Mouse (Mus musculus) brown adipose tissue, adult 24 weeks (tissue): Measurements from ENCODE around the gene Sema4b. TPM values are rescaled to one million over a fixed set of nuclear protein-coding genes. Genes with fewer than 3 reads are reported as not detected.
A peak's percentile ranks its signal among the peaks of the same experiment; 100 is the strongest.

Experiments used
- H3K27ac ChIP-seq: fragments of 200-500 bp; replicated peaks from 2 replicates; pipeline ENCODE4 v1.5.1; 2012; ENCODE audit warnings: low read depth, mild to moderate bottlenecking, low read length
- H3K4me1 ChIP-seq: fragments of 200-500 bp; 2 replicates; pipeline ENCODE4 v1.6.1; 2012; ENCODE audit warnings: low read length, mixed read lengths; ENCODE audit not compliant: control insufficient read depth, insufficient read depth, insufficient read length
- H3K4me3 ChIP-seq: fragments of 200-500 bp; 2 replicates; pipeline ENCODE4 v1.5.1; 2012; ENCODE audit warnings: low read depth, mild to moderate bottlenecking, low read length, moderate library complexity; ENCODE audit not compliant: insufficient read depth
- polyA plus RNA-seq: library from polyadenylated mRNA; stranded (reverse); fragments of >200 nt; gene quantifications from 2 replicates; pipeline ENCODE4 v1.2.4, GENCODE M21; 2012; ENCODE audit not compliant: missing spikeins, insufficient read depth, insufficient read length

The Sema4b gene
- polyA plus RNA-seq, 1 experiment: 15.1 TPM

DNA sequence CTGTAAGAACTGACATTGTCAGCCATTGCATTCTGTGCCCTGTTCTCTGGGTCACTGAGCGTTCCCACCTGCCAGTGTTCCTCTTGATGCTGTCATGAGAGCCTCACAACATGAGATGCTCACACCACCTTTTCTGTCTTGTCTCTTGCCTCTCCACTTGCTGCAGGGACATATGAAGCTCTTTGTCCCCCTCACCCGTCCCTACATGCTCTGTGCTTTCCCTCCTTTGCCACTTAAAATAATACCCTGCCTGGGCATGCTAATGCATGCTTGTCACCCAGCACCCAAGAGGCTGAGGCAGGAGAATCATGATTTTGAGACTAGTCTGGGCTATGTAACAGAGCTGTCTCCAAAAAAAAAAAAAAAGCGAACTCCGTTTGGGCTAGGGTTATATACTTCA is 24.3 kb downstream of the Sema4b start:
- Histone ChIP-seq H3K4me1 (peaks cover 30% of the 10 kb centered on the region), H3K4me3 (no peak overlapping the region), H3K27ac (no peak overlapping the region)

GRCm38 (mm10) chr7:80213604-80214003 is 27.0 kb downstream of the Sema4b start:
- Histone ChIP-seq H3K4me1 (peaks cover 8% of the 10 kb centered on the region), H3K27ac (no peak overlapping the region)

DNA sequence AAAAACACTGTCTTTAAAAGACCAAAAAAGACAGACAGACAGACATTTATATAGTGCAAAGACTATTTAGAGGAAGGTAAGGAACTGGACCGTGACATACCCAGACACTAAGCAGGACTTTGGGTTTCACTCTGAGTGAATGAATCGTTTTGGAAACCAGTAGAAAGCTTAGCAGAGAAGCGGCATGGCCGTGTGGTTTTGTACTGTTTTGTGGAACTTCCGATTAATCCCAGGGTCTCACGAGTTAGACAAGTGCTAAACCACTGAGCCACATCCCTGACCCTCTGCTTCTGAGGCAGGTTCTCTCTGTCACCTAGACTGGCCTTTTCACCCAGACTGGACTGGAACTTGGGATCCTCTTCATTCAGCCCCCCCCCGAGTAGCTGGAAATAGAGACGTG is 27.8 kb downstream of the Sema4b start:
- H3K4me3 ChIP-seq: no peak overlapping the region
- no peaks in the 10 kb centered on the region; the same call in 1 of the 2 replicates for H3K4me1 ChIP-seq
- no peak overlapping the region for H3K27ac ChIP-seq

More at GRCm38 (mm10) chr7:80213604-80214003, 27.0 kb downstream of the Sema4b start:
- H3K4me3 ChIP-seq: no peak overlapping the region

DNA sequence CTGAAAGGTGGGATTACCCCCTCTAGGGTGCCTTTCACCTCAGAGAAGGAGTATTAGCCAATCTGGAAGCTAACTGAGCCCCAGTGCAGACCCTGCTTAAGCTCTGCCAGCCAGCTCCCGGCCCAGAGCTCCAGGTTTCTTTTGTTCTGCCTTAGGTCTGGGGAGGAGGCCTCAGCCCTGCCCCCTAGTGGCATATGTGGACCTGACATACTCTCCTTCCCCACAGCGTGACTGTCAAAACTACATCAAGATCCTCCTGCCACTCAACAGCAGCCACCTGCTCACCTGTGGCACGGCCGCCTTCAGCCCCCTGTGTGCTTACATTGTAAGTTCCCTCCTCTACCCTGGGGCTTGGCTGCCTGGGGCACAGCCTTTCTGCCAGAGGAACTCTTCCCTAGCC is 28.8 kb downstream of the Sema4b start:
- no peak overlapping the region for H3K4me3 ChIP-seq
- H3K4me1 ChIP-seq: no peaks in the 10 kb centered on the region; the same call in 1 of the 2 replicates
- no peak overlapping the region for H3K27ac ChIP-seq

GRCm38 (mm10) chr7:80216566-80216965 is 29.9 kb downstream of the Sema4b start:
- H3K4me3 ChIP-seq: no peak overlapping the region
- H3K4me1 ChIP-seq: no peaks in the 10 kb centered on the region; the same call in 1 of the 2 replicates
- H3K27ac ChIP-seq: no peak overlapping the region

DNA sequence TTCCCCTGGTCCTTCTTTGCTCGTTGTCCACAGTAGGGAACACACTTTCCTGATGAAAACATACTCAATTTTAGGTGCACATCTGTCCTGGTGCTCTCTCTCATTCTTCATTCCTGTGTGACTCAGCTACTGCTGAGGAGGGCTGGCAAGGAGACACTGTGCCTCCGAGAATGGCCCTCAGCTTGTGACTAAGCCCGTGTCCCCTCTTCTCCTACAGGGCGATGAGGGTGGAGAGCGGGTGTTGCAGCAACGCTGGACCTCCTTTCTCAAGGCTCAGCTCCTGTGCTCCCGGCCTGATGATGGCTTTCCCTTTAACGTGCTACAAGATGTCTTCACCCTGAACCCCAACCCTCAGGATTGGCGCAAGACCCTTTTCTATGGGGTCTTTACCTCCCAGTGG is 32.0 kb downstream of the Sema4b start:
- Histone ChIP-seq H3K4me1 (no peaks in the 10 kb centered on the region; the same call in 1 of the 2 replicates), H3K4me3 (no peak overlapping the region), H3K27ac (no peak overlapping the region)

DNA sequence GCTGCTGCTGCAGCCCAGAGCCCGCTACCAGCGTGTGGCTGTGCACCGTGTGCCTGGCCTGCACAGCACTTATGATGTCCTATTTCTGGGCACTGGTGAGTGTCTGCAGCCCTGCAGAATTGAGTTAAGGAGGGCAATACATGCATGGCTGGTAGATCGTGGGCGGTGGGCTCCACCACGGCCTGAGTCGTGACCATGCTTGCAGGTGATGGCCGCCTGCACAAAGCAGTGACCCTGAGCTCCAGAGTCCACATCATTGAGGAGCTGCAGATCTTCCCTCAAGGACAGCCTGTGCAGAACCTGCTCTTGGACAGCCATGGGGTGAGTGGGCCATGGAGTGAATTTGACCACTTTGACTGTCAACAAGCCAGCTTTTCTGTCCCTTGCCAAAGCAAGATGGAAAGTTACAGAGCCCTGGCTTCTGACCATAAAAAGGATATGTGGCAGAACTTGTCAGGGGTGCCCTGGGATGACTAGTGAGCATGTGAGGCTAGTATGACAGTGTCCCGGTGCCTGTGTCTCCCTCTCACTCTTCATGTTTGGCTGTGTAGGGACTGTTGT is 33.7 kb downstream of the Sema4b start:
- Histone ChIP-seq H3K4me3 (no peak overlapping the region), H3K4me1 (no peaks in the 10 kb centered on the region; the same call in 1 of the 2 replicates), H3K27ac (no peak overlapping the region)

DNA sequence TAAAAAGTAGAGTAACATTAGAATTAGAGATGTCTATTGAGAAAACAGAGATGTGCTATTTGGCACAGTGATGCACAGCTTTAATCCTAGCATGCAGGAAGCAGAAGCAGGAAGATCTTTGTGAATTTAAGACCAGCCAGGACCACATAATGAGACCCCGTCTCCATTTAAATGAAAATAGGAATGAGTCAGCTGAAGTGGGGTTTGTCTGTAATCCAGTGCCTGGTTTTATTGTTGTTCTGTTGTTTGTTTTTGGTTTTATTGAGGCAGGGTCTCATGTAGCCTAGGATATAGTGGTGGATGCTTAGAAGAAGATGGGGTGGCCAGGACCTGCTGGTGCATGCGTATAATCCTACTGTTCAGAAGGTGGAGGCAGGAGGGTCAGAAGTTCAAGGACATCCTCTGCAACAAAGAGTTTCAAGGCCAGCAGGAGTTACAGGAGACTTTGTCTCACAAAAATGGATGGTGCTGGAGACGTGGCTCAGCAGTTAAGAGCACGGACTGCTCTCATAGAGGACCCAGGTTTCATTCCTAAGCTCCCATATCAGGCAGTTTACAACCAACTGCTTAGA is 34.6 kb downstream of the Sema4b start:
- Histone ChIP-seq H3K4me3 (no peak overlapping the region), H3K4me1 (no peaks in the 10 kb centered on the region; the same call in 1 of the 2 replicates), H3K27ac (no peak overlapping the region)

DNA sequence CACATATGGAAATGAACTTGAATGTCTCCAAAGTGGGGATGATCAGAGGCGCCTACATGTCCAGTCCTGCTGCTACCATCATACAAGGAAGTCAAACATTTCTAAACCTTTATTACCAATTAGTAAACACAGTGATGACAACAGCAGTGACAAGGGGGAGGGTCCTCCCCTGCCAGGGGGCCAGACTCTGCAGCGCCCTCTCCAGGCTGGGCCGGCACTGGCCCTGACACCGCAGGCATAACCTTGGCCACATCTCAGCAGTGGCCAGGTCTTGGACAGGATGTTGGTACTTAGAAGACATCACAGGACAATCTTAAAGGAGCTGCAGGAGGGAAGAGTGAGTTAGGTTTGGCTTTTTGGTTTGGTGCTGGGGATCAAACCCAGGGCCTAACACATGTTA is 40.4 kb downstream of the Sema4b start:
- H3K4me1 ChIP-seq: no peaks in the 10 kb centered on the region
- H3K4me3 ChIP-seq: no peak overlapping the region
- H3K27ac ChIP-seq: no peak overlapping the region

- Histone ChIP-seq H3K27ac (no peak overlapping the region), H3K4me3 (no peak overlapping the region), H3K4me1 (0 out of 2 replicates have a peak, but pooled peaks cover 2% of the 10 kb centered on the region)
Measured at GRCm38 (mm10) chr7:80230196-80230595, 43.6 kb downstream of the Sema4b start.

DNA sequence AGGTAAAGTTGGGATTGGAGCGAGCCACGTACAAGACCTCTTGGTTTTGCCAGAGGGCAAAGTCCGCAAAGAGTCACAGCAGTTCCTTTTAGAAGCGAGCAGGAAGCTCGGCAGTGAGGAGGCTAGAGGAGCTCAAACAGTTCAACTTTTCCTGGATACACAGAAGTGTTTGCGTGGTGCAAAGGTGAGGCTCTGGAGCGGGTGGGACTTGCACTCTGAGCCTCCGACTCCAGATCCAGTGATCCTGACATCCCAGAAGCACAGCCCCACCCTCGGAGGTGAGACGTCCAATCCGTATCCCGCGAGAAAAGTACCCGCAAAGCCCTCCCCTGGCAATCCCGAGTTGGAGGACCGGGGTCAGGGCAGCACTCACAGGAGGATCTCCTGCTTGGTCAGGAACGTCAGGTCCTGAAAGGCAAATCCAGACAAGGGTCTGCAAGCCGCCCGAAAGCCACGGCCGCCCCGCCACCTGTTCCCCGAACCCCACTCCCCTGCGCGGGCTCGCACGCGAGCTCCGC is 45.4 kb downstream of the Sema4b start:
- Histone ChIP-seq H3K4me1 (0 out of 2 replicates have a peak, but pooled peaks cover 2% of the 10 kb centered on the region), H3K27ac (peak overlapping the region; percentile 22; the same call in 1 of the 2 replicates), H3K4me3 (peak overlapping the region; percentile 77)

DNA sequence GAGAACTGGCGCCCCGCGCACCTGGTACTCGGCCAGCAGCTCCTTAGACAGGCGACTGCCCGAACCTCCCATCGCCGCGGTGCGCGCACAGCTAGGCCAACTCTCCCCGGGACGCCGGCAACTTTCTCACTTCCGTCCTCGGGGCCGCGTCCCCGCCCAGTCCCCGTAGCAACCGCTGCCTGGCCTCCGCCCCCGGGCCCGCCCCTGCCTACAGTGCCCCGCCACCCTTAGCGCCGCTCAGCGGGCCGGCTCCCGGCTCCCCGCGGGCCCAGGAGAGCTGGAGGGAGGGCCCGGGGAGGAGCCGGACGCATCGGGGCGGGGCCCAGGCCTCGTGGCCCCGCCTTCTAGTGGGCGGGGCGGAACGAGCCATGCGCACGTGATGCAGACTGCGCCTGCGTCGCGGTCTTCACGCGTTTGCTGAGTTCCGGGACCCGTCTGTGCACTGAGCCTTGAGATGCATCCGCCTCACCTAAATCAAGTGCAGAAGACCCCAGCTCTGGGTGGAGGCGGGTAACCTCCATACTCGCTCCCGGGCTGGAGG is 45.9 kb downstream of the Sema4b start, which contains the start of the genes Cib1 and Gdpgp1:
TSS of gene Cib1 (minus strand) at position 325 of the 541 bp plus-strand sequence.
TSS of gene Gdpgp1 (plus strand) at position 377 of the 541 bp plus-strand sequence.
- Histone ChIP-seq H3K4me1 (0 out of 2 replicates have a peak, but pooled peaks cover 2% of the 10 kb centered on the region), H3K4me3 (peak within 1 kb of the TSS; percentile 81), H3K27ac (peak within 1 kb of the TSS; percentile 22; the same call in 1 of the 2 replicates)

DNA sequence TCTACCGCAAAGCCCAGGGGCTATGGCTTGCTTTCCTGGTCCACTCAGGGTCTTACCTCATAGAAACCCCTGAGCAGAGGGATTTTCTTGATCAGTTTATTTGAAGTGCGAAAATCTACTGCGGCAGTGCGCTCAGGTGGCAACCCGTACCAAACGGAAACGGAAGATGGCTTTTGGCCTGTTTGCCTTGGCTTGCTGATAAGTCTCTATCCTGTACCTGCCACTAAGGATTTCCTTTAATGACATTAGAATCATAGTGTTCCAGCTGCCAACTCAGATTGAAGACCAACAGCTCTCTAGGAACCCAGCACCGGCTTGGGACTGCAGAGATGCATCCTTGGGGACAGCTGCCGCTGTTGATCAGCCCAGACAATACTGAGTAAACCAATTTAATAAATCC is 47.2 kb downstream of the Sema4b start:
- 0 out of 2 replicates have a peak, but pooled peaks cover 2% of the 10 kb centered on the region for H3K4me1 ChIP-seq
- no peak overlapping the region for H3K4me3 ChIP-seq
- no peak overlapping the region for H3K27ac ChIP-seq

DNA sequence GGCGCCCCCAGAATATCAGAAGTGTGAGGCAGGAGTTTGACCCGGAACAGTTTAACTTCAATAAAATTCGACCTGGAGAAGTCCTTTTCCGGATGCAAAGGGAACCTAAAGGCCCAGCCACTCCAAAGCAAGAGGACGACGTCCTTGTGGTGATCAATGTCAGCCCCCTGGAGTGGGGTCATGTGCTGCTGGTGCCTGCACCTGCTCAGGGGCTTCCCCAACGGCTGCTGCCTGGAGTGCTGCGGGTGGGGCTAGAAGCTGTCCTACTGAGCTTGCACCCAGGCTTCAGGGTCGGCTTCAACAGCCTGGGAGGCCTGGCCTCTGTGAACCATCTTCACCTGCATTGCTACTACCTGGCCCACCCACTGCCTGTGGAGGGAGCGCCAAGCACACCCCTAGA is 51.9 kb downstream of the Sema4b start:
- Histone ChIP-seq H3K4me3 (no peak overlapping the region), H3K27ac (no peak overlapping the region), H3K4me1 (0 out of 2 replicates have a peak, but pooled peaks cover 2% of the 10 kb centered on the region)

DNA sequence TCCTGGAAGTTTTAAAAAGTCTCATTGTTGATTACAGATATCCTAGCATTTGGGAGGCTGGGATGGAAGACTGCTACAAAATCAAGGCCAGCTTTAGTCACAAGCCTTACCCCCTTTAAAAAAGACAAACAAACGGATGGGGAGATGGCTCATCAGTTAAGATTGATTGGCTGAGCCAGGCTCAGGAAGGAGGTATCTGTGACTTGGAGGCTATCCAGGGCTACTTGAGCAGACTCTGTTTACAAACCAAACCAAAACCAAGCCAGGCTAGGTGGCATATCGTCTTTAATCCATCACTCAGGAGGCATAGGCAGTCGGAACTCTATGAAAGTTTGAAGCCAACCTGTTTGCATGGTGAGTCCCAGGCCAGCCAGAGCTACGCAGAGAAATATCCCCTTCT is 55.0 kb downstream of the Sema4b start:
- Histone ChIP-seq H3K4me3 (no peak overlapping the region), H3K27ac (no peak overlapping the region)

More for the DNA sequence above, 55.0 kb downstream of the Sema4b start:
- H3K4me1 ChIP-seq: no peaks in the 10 kb centered on the region
